Mouse (Mus musculus): ENCODE measurements at regions not wholly inside any gene's neighbourhood (a gene's known extent, or its start where the extent isn't known, plus 50 kb on each side); places are given as distances from the start of the nearest gene placed in this dataset.

- DNase-seq (ENCODE audit: low spot score): no peak
Observed at GRCm38 (mm10) chr8:10869866-10870265, 138.4 kb downstream of the Irs2 start.

GRCm38 (mm10) chr8:10866696-10867395, 141.4 kb downstream of the Irs2 start:
- DNase-seq (ENCODE audit: low spot score): no peak

GRCm38 (mm10) chr8:10865941-10866513, 142.2 kb downstream of the Irs2 start:
- no peak for DNase-seq (ENCODE audit: low spot score)

- DNase-seq (ENCODE audit: low spot score): no peak
Observed at GRCm38 (mm10) chr8:10865415-10865821, 142.8 kb downstream of the Irs2 start.

GRCm38 (mm10) chr8:10862442-10862841, 145.8 kb downstream of the Irs2 start:
- DNase-seq (ENCODE audit: low spot score): no peak

- DNase-seq (ENCODE audit: low spot score): no peak
Observed at GRCm38 (mm10) chr8:10860810-10861209, 147.4 kb downstream of the Irs2 start.

GRCm38 (mm10) chr8:10857874-10858273, 150.4 kb downstream of the Irs2 start:
- no peak for DNase-seq (ENCODE audit: low spot score)

GRCm38 (mm10) chr8:10856996-10857720, 151.1 kb downstream of the Irs2 start:
- DNase-seq (ENCODE audit: low spot score): no peak

GRCm38 (mm10) chr8:10855696-10856095, 152.6 kb downstream of the Irs2 start:
- DNase-seq (ENCODE audit: low spot score): no peak

- no peak for DNase-seq (ENCODE audit: low spot score)
Observed at GRCm38 (mm10) chr8:10855131-10855530, 153.1 kb downstream of the Irs2 start.

GRCm38 (mm10) chr8:10854600-10854999, 153.7 kb downstream of the Irs2 start:
- DNase-seq (ENCODE audit: low spot score): no peak

GRCm38 (mm10) chr8:10853901-10854300, 154.4 kb downstream of the Irs2 start:
- DNase-seq (ENCODE audit: low spot score): no peak

- no peak for DNase-seq (ENCODE audit: low spot score)
Observed at GRCm38 (mm10) chr8:10849916-10850315, 158.3 kb downstream of the Irs2 start.

GRCm38 (mm10) chr8:10845607-10846006, 162.7 kb downstream of the Irs2 start:
- DNase-seq (ENCODE audit: low spot score): no peak

- DNase-seq (ENCODE audit: low spot score): no peak
Observed at GRCm38 (mm10) chr8:10840853-10841531, 167.3 kb downstream of the Irs2 start.

- no peak for DNase-seq (ENCODE audit: low spot score)
Observed at GRCm38 (mm10) chr8:10840044-10840443, 168.2 kb downstream of the Irs2 start.

- DNase-seq (ENCODE audit: low spot score): no peak
Observed at GRCm38 (mm10) chr8:10835054-10835453, 173.2 kb downstream of the Irs2 start.

GRCm38 (mm10) chr8:10831864-10832263, 176.4 kb downstream of the Irs2 start:
- DNase-seq (ENCODE audit: low spot score): no peak

GRCm38 (mm10) chr8:10831277-10831676, 177.0 kb downstream of the Irs2 start:
- DNase-seq (ENCODE audit: low spot score): no peak

GRCm38 (mm10) chr8:10830835-10831234, 177.4 kb downstream of the Irs2 start:
- no peak for DNase-seq (ENCODE audit: low spot score)

GRCm38 (mm10) chr8:10828580-10828979, 179.7 kb downstream of the Irs2 start:
- no peak for DNase-seq (ENCODE audit: low spot score)

- DNase-seq (ENCODE audit: low spot score): no peak
Observed at GRCm38 (mm10) chr8:10827560-10827959, 180.7 kb downstream of the Irs2 start.

- no peak for DNase-seq (ENCODE audit: low spot score)
Observed at GRCm38 (mm10) chr8:10825981-10826380, 182.3 kb downstream of the Irs2 start.

All from testis, postnatal 10 days (tissue).